Mouse (Mus musculus) midbrain, postnatal 0 days (tissue): ENCODE results near the gene Oas1a. TPM values are rescaled to one million over a fixed set of nuclear protein-coding genes. Genes with fewer than 3 reads are reported as not detected.
"Not testable (repeated sequence)": the region's sequence is repeated elsewhere in the genome, so short reads cannot be mapped to it uniquely, and the experiment has no call there.

Experiments
- ATAC-seq: fragments of 200-750 bp; cut with Nextera tagmentation; 2 replicates; pipeline ENCODE4 v1.8.0; 2017; ENCODE audit warnings: moderate number of reproducible peaks, mild to moderate bottlenecking, moderate TSS enrichment, moderate library complexity; ENCODE audit not compliant: low FRiP score
- DNase-seq: peaks from one replicate; pipeline ENCODE4 v3.0.0-alpha.2; 2015; ENCODE audit warnings: low spot score
- H3K27ac ChIP-seq: fragments of 300-500 bp; sonication (generic); 2 replicates; pipeline ENCODE4 v1.5.1; 2014; ENCODE audit warnings: low read depth, mild to moderate bottlenecking, low read length, mixed read lengths
- H3K27me3 ChIP-seq: fragments of 300-500 bp; sonication (generic); 2 replicates; pipeline ENCODE4 v1.6.1; 2014; ENCODE audit warnings: low read length, control low read depth, mixed read lengths; ENCODE audit not compliant: insufficient read depth
- H3K36me3 ChIP-seq: fragments of 300-500 bp; sonication (generic); 2 replicates; pipeline ENCODE4 v1.6.1; 2014; ENCODE audit warnings: low read length, control low read depth, mixed read lengths; ENCODE audit not compliant: insufficient read depth
- H3K4me1 ChIP-seq: fragments of 300-500 bp; sonication (generic); 2 replicates; pipeline ENCODE4 v1.6.1; 2014; ENCODE audit warnings: mild to moderate bottlenecking, control low read depth, antibody characterized with exemption, low read length, mixed read lengths; ENCODE audit not compliant: insufficient read depth
- H3K4me2 ChIP-seq: fragments of 300-500 bp; sonication (generic); 2 replicates; pipeline ENCODE4 v1.6.1; 2014; ENCODE audit warnings: low read depth, mild to moderate bottlenecking, low read length, mixed read lengths; ENCODE audit not compliant: poor library complexity, severe bottlenecking
- H3K4me3 ChIP-seq: fragments of 300-500 bp; sonication (generic); 2 replicates; pipeline ENCODE4 v1.5.1; 2014; ENCODE audit warnings: low read depth, mild to moderate bottlenecking, low read length, moderate library complexity
- H3K9ac ChIP-seq: fragments of 300-500 bp; sonication (generic); replicated peaks from 2 replicates; pipeline ENCODE4 v1.6.1; 2014; ENCODE audit warnings: mild to moderate bottlenecking, low read length, moderate library complexity, mixed read lengths; ENCODE audit not compliant: poor library complexity, severe bottlenecking
- H3K9me3 ChIP-seq: fragments of 300-500 bp; sonication (generic); 2 replicates; pipeline ENCODE4 v1.6.1; 2016; ENCODE audit warnings: low read length, control low read depth
- CTCF ChIP-seq: IDR thresholded peaks from 2 replicates; pipeline ENCODE4 v1.5.1; 2016; ENCODE audit warnings: antibody characterized with exemption, mild to moderate bottlenecking
- WGBS: fragments of 180-500 bp; shearing (Covaris S2); extraction: QIAGEN DNeasy Blood & Tissue Kit; methylation state at CpG from one replicate; pipeline ENCODE4 v1.1.7; 2014; 5-methylcytosine and 5-hydroxymethylcytosine counted together
- polyA plus RNA-seq: library from polyadenylated mRNA; unstranded; fragments of >200 nt; fragmentation: Nextera tagmentation; extraction: Ambion mirVana; gene quantifications from 2 replicates; pipeline ENCODE4 v1.2.1, GENCODE M21; 2015
- total RNA-seq: library from RNA; depleted of rRNA; stranded (reverse); fragments of >200 nt; gene quantifications from 2 replicates; pipeline ENCODE4 v1.2.3, GENCODE M21; 2014

The Oas1a gene
- total and polyA plus RNA-seq, 2 experiments from 2014 or later, result 1.6 to 1.8 TPM

DNA sequence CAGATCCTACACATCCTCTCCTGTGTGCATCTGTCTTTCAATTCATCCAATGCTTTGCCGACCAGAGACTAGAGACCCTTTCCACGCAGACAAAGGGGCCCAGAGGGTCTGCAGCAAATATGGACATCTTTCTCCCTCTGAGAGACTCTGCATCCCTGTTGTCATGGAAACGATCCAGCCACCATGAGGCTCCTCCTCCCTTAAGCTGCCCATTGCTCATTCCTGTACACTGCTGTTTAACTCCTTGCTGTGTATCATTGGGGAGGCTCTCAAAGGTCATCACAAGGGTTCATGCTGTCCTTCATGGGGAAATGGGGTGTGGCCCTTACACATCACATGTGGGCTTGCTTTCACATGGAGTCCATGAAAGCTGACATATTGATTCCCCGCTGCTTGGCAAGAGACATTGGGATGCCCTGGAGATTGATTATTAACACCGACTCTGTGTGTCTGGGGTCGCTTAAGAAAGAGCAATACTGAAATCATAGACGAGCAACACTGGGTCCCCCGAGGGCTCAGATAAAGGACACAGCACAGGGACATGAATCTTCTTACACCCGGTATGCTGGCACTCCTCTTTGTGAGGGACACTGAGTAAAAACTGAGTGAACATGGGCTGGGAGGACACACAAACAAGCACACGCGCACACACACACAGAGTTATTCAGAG is 12.0 kb downstream of the Oas1a start:
- Histone ChIP-seq H3K9ac (no peak overlapping the region), H3K27me3 (no peaks in the 10 kb centered on the region), H3K4me3 (no peak overlapping the region), H3K9me3 (no peaks in the 10 kb centered on the region), H3K4me2 (no peak overlapping the region), H3K36me3 (no peaks in the 10 kb centered on the region), H3K27ac (no peak overlapping the region), H3K4me1 (no peaks in the 10 kb centered on the region)
- DNase-seq, result no peak
- no peak for ATAC-seq
- 74% methylated on average over 11 of the region's 11 CpGs for WGBS
- TF ChIP-seq CTCF, result no peak

DNA sequence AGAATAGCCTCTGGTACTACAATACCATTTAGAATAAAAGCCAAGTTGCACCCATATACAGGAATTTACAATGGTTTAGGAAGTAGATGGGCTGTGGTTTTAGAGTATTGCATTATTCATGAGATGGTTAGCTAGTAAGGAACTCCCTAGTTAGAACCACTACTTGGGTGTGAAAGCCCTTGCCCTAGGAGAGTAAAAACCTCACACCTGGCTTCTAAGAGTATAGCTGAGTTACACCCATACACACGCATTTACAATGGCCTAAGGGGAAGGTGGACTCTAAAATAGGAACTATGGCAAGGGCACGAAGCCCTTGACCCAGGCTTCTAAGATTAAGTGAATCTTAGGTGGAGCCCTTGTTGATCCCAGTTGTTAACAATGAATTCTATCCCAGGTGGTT is 12.6 kb downstream of the Oas1a start:
- H3K4me1 ChIP-seq, H3K27ac ChIP-seq: not testable (repeated sequence)
- WGBS, result 77% methylated on average over 2 of the region's 2 CpGs

GRCm38 (mm10) chr5:120893866-120894265 is 13.5 kb downstream of the Oas1a start:
- H3K4me3 ChIP-seq, H3K4me2 ChIP-seq, H3K9ac ChIP-seq, ATAC-seq, H3K4me1 ChIP-seq, H3K27ac ChIP-seq, H3K27me3 ChIP-seq, H3K36me3 ChIP-seq, DNase-seq, H3K9me3 ChIP-seq: not testable (repeated sequence)
- WGBS, result 90% methylated on average over 4 of the region's 4 CpGs

More for the DNA sequence above, 12.6 kb downstream of the Oas1a start:
- H3K36me3 ChIP-seq, H3K9ac ChIP-seq, H3K27me3 ChIP-seq, DNase-seq, ATAC-seq, H3K9me3 ChIP-seq, H3K4me2 ChIP-seq, H3K4me3 ChIP-seq: not testable (repeated sequence)

- Histone ChIP-seq H3K4me2 (no peak overlapping the region), H3K4me1 (no peaks in the 10 kb centered on the region), H3K4me3 (no peak overlapping the region), H3K27me3 (no peaks in the 10 kb centered on the region), H3K9ac (no peak overlapping the region), H3K27ac (no peak overlapping the region), H3K9me3 (no peaks in the 10 kb centered on the region), H3K36me3 (no peaks in the 10 kb centered on the region)
- no peak for TF ChIP-seq CTCF
- ATAC-seq (no peak), DNase-seq (no peak)
- WGBS, result 82% methylated on average over 2 of the region's 2 CpGs
These were observed 15.1 kb downstream of the Oas1a start for GRCm38 (mm10) chr5:120892243-120892660.

- H3K9me3 ChIP-seq, H3K9ac ChIP-seq, H3K27ac ChIP-seq, H3K4me2 ChIP-seq, H3K27me3 ChIP-seq, H3K4me1 ChIP-seq, H3K4me3 ChIP-seq, ATAC-seq, DNase-seq, H3K36me3 ChIP-seq: not testable (repeated sequence)
- WGBS, result 73% methylated on average over 2 of the region's 2 CpGs
These were observed 15.6 kb downstream of the Oas1a start for GRCm38 (mm10) chr5:120891566-120892242.

DNA sequence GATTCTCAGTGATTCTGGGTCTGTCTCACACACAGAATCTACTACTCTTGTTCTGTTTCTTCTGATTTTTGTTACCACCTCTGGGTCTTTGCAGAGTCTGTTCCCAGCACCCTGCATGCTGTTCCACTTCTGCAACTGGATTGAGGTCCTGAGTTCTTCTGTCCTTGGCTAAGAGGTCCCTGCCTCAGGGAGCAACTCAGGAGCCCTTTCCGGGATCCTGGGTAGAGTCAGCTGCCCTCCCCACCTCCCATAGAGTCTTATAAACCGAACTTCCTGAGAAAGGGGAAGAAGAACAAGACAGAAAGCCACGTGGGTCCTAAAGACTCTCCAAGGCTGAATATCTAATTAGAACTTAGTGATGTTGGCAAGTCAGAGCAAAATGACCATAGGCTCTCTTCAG is 16.3 kb downstream of the Oas1a start:
- TF ChIP-seq CTCF, result no peak
- Histone ChIP-seq H3K27ac (no peak overlapping the region), H3K36me3 (no peaks in the 10 kb centered on the region), H3K4me1 (no peaks in the 10 kb centered on the region), H3K27me3 (no peaks in the 10 kb centered on the region), H3K9me3 (no peaks in the 10 kb centered on the region), H3K9ac (no peak overlapping the region), H3K4me2 (no peak overlapping the region), H3K4me3 (no peak overlapping the region)
- no peak for DNase-seq
- WGBS, result 46% methylated on average over 3 of the region's 3 CpGs
- ATAC-seq, result no peak
